Mouse (Mus musculus): Measurements from ENCODE around the gene Mrpl18.

DNA sequence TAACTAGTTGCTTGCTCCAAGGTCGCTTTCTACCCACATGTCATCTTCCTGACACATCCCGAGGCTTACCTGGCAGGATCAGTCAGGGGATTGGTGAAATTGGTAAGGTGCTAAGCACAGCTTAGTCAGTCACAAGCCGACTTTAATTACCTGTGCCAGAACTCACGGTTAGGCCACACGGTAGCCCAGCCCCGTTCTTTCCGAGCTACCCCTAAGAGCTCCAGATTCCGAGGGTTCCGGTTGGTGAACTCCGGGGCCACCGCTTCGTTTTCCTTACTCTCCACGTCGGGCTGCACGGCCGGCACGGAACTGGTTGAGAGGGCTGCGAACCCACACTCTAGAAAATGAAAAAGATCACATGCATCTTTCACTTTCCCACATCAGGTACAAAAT lies 661 bp downstream of the Mrpl18 start, which contains the start of gene Tcp1:
- TF ChIP-seq GATA1 (IDR thresholded peaks at IDR 0.05; ENCODE audit: low read depth, low read length): no peak
- TF ChIP-seq MAX (IDR thresholded peaks at IDR 0.05; ENCODE audit: low read length): no peak

All from MEL (cell line).